Mouse (Mus musculus): ENCODE measurements around the gene Tmprss6. TPM values are rescaled to one million over a fixed set of nuclear protein-coding genes. Genes with fewer than 3 reads are reported as not detected.

Gene Tmprss6
- total RNA-seq, 2 experiments from 2014 or later: not detected

GRCm38 (mm10) chr15:78486564-78486963, 18.1 kb upstream of the Tmprss6 start:
- no peak for ATAC-seq (replicated peaks; ENCODE audit: low FRiP score, poor library complexity, severe bottlenecking)

- ATAC-seq (replicated peaks; ENCODE audit: low FRiP score, poor library complexity, severe bottlenecking): no peak
These were observed 14.9 kb upstream of the Tmprss6 start for GRCm38 (mm10) chr15:78483311-78483710.

- ATAC-seq (replicated peaks; ENCODE audit: low FRiP score, poor library complexity, severe bottlenecking): no peak
These were observed 14.1 kb upstream of the Tmprss6 start for GRCm38 (mm10) chr15:78482518-78482917.

GRCm38 (mm10) chr15:78481448-78482000, 13.1 kb upstream of the Tmprss6 start:
- no peak for ATAC-seq (replicated peaks; ENCODE audit: low FRiP score, poor library complexity, severe bottlenecking)

- no peak for ATAC-seq (replicated peaks; ENCODE audit: low FRiP score, poor library complexity, severe bottlenecking)
These were observed 12.6 kb upstream of the Tmprss6 start for GRCm38 (mm10) chr15:78480991-78481390.

- no peak for ATAC-seq (replicated peaks; ENCODE audit: low FRiP score, poor library complexity, severe bottlenecking)
These were observed 11.7 kb upstream of the Tmprss6 start for GRCm38 (mm10) chr15:78480111-78480510.

GRCm38 (mm10) chr15:78479470-78479869, 11.0 kb upstream of the Tmprss6 start:
- no peak for ATAC-seq (replicated peaks; ENCODE audit: low FRiP score, poor library complexity, severe bottlenecking)

GRCm38 (mm10) chr15:78478073-78478472, 9.6 kb upstream of the Tmprss6 start:
- no peak for ATAC-seq (replicated peaks; ENCODE audit: low FRiP score, poor library complexity, severe bottlenecking)

- ATAC-seq (replicated peaks; ENCODE audit: low FRiP score, poor library complexity, severe bottlenecking): no peak
These were observed 8.4 kb upstream of the Tmprss6 start for GRCm38 (mm10) chr15:78476878-78477277.

GRCm38 (mm10) chr15:78475604-78476031, 7.2 kb upstream of the Tmprss6 start:
- ATAC-seq (replicated peaks; ENCODE audit: low FRiP score, poor library complexity, severe bottlenecking): no peak

- no peak for ATAC-seq (replicated peaks; ENCODE audit: low FRiP score, poor library complexity, severe bottlenecking)
These were observed 5.0 kb upstream of the Tmprss6 start for GRCm38 (mm10) chr15:78473442-78473841.

- ATAC-seq (replicated peaks; ENCODE audit: low FRiP score, poor library complexity, severe bottlenecking): no peak
These were observed 3.5 kb upstream of the Tmprss6 start for GRCm38 (mm10) chr15:78471902-78472301.

GRCm38 (mm10) chr15:78470495-78471276, 2.3 kb upstream of the Tmprss6 start:
- ATAC-seq (replicated peaks; ENCODE audit: low FRiP score, poor library complexity, severe bottlenecking): no peak

GRCm38 (mm10) chr15:78467570-78467969, 864 bp downstream of the Tmprss6 start:
- ATAC-seq (replicated peaks; ENCODE audit: low FRiP score, poor library complexity, severe bottlenecking): no peak

- no peak for ATAC-seq (replicated peaks; ENCODE audit: low FRiP score, poor library complexity, severe bottlenecking)
These were observed 1.6 kb downstream of the Tmprss6 start for GRCm38 (mm10) chr15:78466809-78467208.

GRCm38 (mm10) chr15:78462981-78463380, 5.5 kb downstream of the Tmprss6 start:
- no peak for ATAC-seq (replicated peaks; ENCODE audit: low FRiP score, poor library complexity, severe bottlenecking)

- ATAC-seq (replicated peaks; ENCODE audit: low FRiP score, poor library complexity, severe bottlenecking): no peak
These were observed 11.2 kb downstream of the Tmprss6 start for GRCm38 (mm10) chr15:78457193-78457592.

- no peak for ATAC-seq (replicated peaks; ENCODE audit: low FRiP score, poor library complexity, severe bottlenecking)
These were observed 12.4 kb downstream of the Tmprss6 start for GRCm38 (mm10) chr15:78456051-78456450.

- no peak for ATAC-seq (replicated peaks; ENCODE audit: low FRiP score, poor library complexity, severe bottlenecking)
These were observed 13.3 kb downstream of the Tmprss6 start for GRCm38 (mm10) chr15:78455168-78455567.

GRCm38 (mm10) chr15:78452929-78453328, 15.5 kb downstream of the Tmprss6 start:
- no peak for ATAC-seq (replicated peaks; ENCODE audit: low FRiP score, poor library complexity, severe bottlenecking)

GRCm38 (mm10) chr15:78451201-78451600, 17.2 kb downstream of the Tmprss6 start:
- no peak for ATAC-seq (replicated peaks; ENCODE audit: low FRiP score, poor library complexity, severe bottlenecking)

- no peak for ATAC-seq (replicated peaks; ENCODE audit: low FRiP score, poor library complexity, severe bottlenecking)
These were observed 18.0 kb downstream of the Tmprss6 start for GRCm38 (mm10) chr15:78450419-78450768.

Data from erythroblast, adult 5-6 weeks (primary cell).